Mouse (Mus musculus): ENCODE measurements around the gene Kmt5a. TPM values are rescaled to one million over a fixed set of nuclear protein-coding genes. Genes with fewer than 3 reads are reported as not detected.
"Not testable (repeated sequence)": the region's sequence is repeated elsewhere in the genome, so short reads cannot be mapped to it uniquely, and the experiment has no call there.

Kmt5a gene
- total RNA-seq, 1 experiment from 2014 or later = 78.3 TPM

GRCm38 (mm10) chr5:124444661-124445561 lies 5.2 kb downstream of the Kmt5a start:
- 0 out of 2 replicates have a peak, but pooled peaks have one; percentile 16 for ATAC-seq (replicated peaks; ENCODE audit: insufficient number of reproducible peaks, low FRiP score, low TSS enrichment, poor library complexity, severe bottlenecking)

- ATAC-seq (replicated peaks; ENCODE audit: insufficient number of reproducible peaks, low FRiP score, low TSS enrichment, poor library complexity, severe bottlenecking) = no peak
Measured at GRCm38 (mm10) chr5:124445621-124446293, 6.0 kb downstream of the Kmt5a start.

GRCm38 (mm10) chr5:124446301-124446881 lies 6.7 kb downstream of the Kmt5a start:
- ATAC-seq (replicated peaks; ENCODE audit: insufficient number of reproducible peaks, low FRiP score, low TSS enrichment, poor library complexity, severe bottlenecking) = peak; percentile 77

- no peak for ATAC-seq (replicated peaks; ENCODE audit: insufficient number of reproducible peaks, low FRiP score, low TSS enrichment, poor library complexity, severe bottlenecking)
Measured at GRCm38 (mm10) chr5:124449494-124449893, 9.8 kb downstream of the Kmt5a start.

GRCm38 (mm10) chr5:124450051-124450450 lies 10.3 kb downstream of the Kmt5a start:
- ATAC-seq (replicated peaks; ENCODE audit: insufficient number of reproducible peaks, low FRiP score, low TSS enrichment, poor library complexity, severe bottlenecking) = no peak

- ATAC-seq (replicated peaks; ENCODE audit: insufficient number of reproducible peaks, low FRiP score, low TSS enrichment, poor library complexity, severe bottlenecking) = no peak
Measured at GRCm38 (mm10) chr5:124450641-124451340, 11.1 kb downstream of the Kmt5a start.

GRCm38 (mm10) chr5:124452494-124453228 lies 12.9 kb downstream of the Kmt5a start:
- ATAC-seq (replicated peaks; ENCODE audit: insufficient number of reproducible peaks, low FRiP score, low TSS enrichment, poor library complexity, severe bottlenecking) = no peak

- ATAC-seq (replicated peaks; ENCODE audit: insufficient number of reproducible peaks, low FRiP score, low TSS enrichment, poor library complexity, severe bottlenecking) = no peak
Measured at GRCm38 (mm10) chr5:124453339-124454081, 13.8 kb downstream of the Kmt5a start.

GRCm38 (mm10) chr5:124454082-124454419 lies 14.3 kb downstream of the Kmt5a start:
- no peak for ATAC-seq (replicated peaks; ENCODE audit: insufficient number of reproducible peaks, low FRiP score, low TSS enrichment, poor library complexity, severe bottlenecking)

GRCm38 (mm10) chr5:124456762-124457161 lies 17.0 kb downstream of the Kmt5a start:
- ATAC-seq (replicated peaks; ENCODE audit: insufficient number of reproducible peaks, low FRiP score, low TSS enrichment, poor library complexity, severe bottlenecking) = no peak

GRCm38 (mm10) chr5:124460922-124461321 lies 21.2 kb downstream of the Kmt5a start:
- ATAC-seq (replicated peaks; ENCODE audit: insufficient number of reproducible peaks, low FRiP score, low TSS enrichment, poor library complexity, severe bottlenecking) = not testable (repeated sequence)

GRCm38 (mm10) chr5:124462297-124463025 lies 22.7 kb downstream of the Kmt5a start:
- no peak for ATAC-seq (replicated peaks; ENCODE audit: insufficient number of reproducible peaks, low FRiP score, low TSS enrichment, poor library complexity, severe bottlenecking)

GRCm38 (mm10) chr5:124463462-124463861 lies 23.7 kb downstream of the Kmt5a start:
- 0 out of 2 replicates have a peak, but pooled peaks have one; percentile 12 for ATAC-seq (replicated peaks; ENCODE audit: insufficient number of reproducible peaks, low FRiP score, low TSS enrichment, poor library complexity, severe bottlenecking)

GRCm38 (mm10) chr5:124464905-124465304 lies 25.2 kb downstream of the Kmt5a start:
- no peak for ATAC-seq (replicated peaks; ENCODE audit: insufficient number of reproducible peaks, low FRiP score, low TSS enrichment, poor library complexity, severe bottlenecking)

- ATAC-seq (replicated peaks; ENCODE audit: insufficient number of reproducible peaks, low FRiP score, low TSS enrichment, poor library complexity, severe bottlenecking) = 0 out of 2 replicates have a peak, but pooled peaks have one; percentile 38
Measured at GRCm38 (mm10) chr5:124467766-124468165, 28.0 kb downstream of the Kmt5a start.

- ATAC-seq (replicated peaks; ENCODE audit: insufficient number of reproducible peaks, low FRiP score, low TSS enrichment, poor library complexity, severe bottlenecking) = no peak
Measured at GRCm38 (mm10) chr5:124468365-124468764, 28.6 kb downstream of the Kmt5a start.

- ATAC-seq (replicated peaks; ENCODE audit: insufficient number of reproducible peaks, low FRiP score, low TSS enrichment, poor library complexity, severe bottlenecking) = 0 out of 2 replicates have a peak, but pooled peaks have one; percentile 32
Measured at GRCm38 (mm10) chr5:124469486-124469885, 29.8 kb downstream of the Kmt5a start.

Data from monocyte, adult 5-6 weeks (primary cell).